Mouse (Mus musculus) gastrocnemius, postnatal 4 days (tissue): Measurements from ENCODE around the gene Fam240a. TPM values are rescaled to one million over a fixed set of nuclear protein-coding genes. Genes with fewer than 3 reads are reported as not detected.

Source experiments
- DNase-seq, 2 experiments: peaks; one replicate each; pipeline ENCODE4 v3.0.0; 2021 to 2022; ENCODE audit warnings: low spot score in 2 of 2, mixed read lengths in 2 of 2
- long read RNA-seq, 2 experiments: library from polyadenylated mRNA; stranded (forward); transcript quantifications; one replicate each; pipeline ENCODE4 v2.0.0; 2021
- total RNA-seq, 2 experiments: library from RNA; stranded (reverse); gene quantifications; 2 replicates each; pipeline ENCODE4 v1.2.3; 2021

Fam240a gene
- total RNA-seq, result 1 to 10 TPM; 1.8 to 2.5 TPM
- long read RNA-seq, experiment 1, result 0 reads
- long read RNA-seq, experiment 2, partial matches to known transcripts, result 0 of 1 reads
- long read RNA-seq, experiment 2, other reads (novel, unspliced or antisense), result 1 of 1 reads

DNA sequence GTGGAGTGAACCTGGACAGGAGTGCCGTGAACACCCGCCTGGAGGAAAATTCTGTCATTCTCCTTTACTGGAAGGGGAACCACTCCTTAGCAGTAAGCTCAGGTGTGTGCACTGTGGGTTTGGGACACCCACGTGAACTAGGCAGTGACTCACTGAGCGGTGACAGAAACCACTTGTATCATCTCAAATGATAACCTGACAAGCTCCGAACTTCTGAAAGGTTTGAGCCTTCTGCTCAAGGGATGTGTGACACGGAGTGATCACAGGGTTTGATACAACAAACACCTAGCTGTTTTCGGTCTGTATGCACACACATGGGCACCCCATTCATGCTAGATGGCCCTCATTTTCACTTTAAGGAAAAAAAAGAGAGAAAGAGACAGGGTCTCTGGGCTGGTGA lies at the start of gene Fam240a:
Gene Fam240a, minus strand, starts transcription at position 76 of the 400 bp plus-strand sequence.
- DNase-seq, result no peak

DNA sequence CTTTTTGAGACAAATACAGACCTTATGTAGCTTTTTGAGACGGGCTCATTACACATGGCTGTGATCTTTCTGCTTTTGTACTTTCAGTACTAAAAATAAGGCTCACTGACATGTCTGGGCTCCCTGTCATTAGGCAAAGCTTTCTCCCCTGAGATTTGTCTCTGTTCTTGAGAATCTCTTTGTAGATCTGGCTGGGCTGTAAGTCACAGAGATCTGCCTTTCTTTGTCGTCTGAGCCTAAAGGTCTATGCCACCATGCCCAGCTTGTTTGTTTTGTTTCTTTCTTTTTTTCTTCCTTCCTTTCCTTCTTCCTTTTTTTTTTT lies 49.2 kb upstream of the Fam240a start:
- DNase-seq, result no peak

DNA sequence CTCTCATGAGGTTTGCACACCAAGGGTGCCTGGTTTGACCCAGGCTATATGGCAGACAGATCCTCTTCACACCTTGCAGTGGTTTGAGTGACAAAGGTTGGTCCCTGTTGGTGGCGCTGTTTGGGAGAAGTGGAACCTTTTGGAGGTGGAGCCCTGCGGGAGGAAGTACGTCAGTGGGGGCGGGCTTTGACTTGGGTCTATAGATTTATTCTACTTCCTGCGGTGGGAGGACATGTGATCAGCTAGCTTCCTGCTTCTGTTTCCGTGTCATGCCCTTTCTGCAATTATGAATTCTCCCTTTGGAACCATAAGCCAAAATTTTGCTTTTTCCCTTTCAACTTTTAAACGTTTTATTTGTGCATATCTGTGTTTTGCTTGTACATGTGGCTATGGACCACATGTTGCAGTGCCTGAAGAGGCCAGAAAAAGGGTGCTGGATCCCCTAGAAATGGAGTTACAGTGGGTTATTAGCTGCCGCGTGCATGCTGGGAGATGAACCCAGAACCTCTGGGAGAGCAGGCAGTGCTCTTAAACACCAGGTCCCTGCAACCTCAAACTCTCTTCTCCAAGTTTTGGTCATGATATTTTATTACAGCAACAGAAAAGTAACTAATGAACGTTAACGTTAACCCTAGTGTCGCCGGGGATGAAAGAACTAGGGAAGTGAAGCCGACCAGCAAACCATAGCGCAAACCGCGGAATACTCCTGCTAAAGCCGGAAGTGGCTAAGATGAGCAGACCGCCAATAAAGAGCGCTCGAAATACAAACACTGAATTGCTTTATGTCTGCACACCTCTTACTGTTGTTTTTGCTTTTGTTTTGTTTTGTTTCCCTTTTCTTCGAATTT lies 48.6 kb upstream of the Fam240a start:
- no peak for DNase-seq

DNA sequence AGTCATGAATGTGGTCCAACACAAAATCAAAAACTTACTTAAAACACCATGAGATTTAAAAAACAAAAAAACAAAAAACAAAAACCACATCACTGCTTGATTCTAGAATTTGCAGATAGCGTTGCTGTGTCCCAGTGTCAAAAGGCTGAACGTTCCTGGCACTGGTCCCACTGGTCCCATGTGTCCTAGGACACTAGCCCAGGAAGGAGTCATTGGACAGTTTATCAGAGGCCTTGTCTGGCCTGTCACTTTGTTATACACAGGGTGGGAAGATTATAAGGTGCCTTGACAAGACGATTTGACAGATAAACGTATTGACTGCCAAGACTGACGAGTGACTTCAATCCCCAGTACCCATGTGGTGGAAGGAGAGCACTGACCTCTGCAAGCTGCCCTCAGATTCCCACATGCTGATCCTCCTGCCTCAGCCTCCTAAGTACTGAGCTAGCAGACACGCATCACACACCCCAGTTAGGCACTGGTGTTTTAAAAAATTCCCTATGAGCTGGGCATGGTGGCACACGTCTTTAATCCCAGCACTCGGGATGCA lies 47.0 kb upstream of the Fam240a start:
- DNase-seq, result no peak

DNA sequence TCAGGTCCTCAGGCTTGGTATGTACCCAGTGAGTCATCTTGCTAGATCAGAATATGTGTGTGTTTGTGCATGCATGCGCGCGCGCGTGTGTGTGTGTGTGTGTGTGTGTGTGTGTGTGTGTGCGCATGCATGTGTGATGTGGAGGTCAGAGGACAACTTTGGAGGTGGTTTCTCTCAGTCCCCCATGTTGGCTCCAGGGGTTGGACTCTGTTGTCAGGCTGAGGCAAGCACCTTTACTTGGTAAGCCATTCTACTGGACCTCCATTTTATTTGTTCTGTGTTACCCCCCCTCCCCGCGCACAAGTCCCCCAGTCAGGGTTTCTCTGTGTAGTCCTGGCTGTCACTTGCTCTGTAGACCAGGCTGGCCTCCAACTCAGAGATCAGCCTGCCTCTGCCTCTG lies 44.7 kb upstream of the Fam240a start:
- DNase-seq, result no peak

DNA sequence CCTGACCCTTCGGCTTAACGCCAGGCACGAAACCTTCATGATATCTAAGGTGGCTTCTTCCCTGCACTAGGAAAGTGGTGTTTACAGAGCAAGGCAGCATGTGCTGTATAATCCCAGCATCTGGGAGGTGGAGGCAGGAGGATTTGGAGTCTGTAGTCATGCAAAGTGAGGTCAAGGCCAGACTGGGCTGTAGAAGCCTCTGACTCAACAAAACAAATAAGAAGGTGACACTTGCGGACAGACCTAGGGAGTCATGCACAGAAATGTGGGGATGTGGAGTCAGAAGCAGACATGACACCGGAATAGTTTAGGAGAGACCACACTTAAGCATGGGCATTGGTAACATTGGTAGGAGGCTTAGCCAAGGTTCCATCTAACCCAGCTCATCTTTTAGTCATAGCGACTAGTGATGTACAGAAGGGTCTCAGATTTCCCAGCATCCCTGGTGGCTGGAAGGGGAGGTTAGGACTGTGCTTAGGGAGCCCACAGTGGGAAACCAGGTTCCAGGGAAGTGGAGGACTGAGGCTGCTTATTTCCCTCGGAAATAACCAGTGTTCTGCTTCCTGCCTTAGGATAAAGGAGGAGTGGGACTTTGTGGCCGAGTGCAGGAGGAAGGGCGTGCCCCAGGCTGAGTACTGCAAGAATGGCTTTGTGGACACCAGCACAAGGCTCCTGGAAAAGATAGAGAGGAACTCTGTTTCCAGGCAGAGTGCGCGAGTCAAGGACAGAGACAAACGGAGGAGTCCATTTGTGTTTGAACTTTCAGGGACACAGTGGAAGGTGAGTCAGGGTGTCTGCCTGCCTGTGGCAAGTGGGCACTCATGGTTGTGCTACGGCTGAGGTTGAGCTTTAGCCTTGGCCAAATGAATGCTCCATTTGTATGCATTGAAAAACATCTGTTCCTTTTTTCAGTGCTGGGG lies 43.8 kb upstream of the Fam240a start:
- no peak for DNase-seq

DNA sequence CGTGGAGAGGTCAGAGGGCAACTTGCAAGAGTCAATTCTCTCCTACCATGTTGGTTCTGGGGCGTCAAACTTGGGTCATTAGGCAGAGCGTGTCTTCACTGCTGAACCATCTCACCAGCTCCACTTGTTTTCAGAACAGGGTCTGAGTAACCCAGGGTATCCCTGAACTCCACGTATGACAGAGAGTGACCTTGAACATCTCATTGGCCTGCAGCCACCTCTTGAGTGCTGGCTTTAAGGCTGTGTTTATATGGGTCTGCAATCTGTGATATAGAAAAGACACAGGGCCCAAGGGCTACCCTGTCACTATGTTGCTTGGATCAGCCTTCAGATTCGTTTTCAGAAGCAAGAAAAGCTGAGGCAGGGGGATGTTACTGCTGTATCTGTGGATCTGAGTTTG lies 43.0 kb upstream of the Fam240a start:
- no peak for DNase-seq

DNA sequence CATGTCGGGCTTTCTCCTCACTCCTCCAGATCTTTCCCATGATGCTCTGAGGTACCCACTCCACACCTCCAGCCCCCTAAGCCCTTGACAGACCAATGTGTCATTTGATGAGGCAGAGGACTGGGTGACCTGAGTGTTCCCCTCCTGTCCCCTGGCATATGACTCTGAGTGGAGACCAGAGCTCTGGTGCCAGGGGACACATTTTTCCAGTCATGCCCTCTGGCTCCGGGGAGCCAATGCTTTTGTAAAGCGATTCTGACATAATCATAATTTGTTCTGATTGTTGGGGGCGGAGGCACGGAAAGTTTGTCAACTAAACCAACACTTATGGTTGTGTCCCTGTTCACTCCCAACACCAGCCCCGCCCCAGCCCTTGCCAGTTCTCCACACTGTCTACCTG lies 39.3 kb upstream of the Fam240a start:
- no peak for DNase-seq

DNA sequence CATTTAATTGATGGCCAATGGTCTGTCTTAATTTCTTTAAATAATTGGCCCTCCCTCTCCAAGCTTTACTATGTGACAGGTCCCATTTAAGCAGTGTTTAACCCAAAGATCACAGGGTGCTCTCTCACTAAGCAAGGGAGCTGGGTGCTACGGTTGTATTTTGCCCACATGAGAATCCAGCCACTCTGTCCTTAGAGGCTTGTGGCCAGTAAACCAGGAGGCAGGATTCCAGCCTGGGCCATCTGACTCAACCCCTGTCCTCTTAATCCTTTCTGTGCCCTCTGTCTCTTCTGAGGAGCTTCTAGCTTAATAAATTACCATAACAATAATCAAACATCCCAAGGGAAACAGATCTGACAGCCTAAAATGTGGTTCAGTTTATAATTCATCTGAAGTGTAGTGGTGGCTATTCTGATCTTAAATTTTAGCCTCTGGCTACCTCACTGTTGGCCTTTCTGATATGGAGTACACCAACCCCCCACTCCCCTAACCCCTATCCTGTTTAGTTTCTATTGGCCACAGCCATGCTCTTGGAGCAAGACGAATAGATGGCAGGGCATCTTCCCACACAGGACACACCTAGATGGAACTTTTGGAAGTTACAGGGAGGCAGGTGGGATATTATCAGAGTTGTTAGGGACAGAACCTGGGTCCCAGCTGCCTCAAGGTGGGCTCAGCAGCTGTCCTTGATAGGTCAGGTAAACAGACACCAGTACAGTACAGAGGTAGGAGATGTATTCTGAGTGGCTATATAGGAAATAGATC lies 38.2 kb upstream of the Fam240a start:
- no peak for DNase-seq

DNA sequence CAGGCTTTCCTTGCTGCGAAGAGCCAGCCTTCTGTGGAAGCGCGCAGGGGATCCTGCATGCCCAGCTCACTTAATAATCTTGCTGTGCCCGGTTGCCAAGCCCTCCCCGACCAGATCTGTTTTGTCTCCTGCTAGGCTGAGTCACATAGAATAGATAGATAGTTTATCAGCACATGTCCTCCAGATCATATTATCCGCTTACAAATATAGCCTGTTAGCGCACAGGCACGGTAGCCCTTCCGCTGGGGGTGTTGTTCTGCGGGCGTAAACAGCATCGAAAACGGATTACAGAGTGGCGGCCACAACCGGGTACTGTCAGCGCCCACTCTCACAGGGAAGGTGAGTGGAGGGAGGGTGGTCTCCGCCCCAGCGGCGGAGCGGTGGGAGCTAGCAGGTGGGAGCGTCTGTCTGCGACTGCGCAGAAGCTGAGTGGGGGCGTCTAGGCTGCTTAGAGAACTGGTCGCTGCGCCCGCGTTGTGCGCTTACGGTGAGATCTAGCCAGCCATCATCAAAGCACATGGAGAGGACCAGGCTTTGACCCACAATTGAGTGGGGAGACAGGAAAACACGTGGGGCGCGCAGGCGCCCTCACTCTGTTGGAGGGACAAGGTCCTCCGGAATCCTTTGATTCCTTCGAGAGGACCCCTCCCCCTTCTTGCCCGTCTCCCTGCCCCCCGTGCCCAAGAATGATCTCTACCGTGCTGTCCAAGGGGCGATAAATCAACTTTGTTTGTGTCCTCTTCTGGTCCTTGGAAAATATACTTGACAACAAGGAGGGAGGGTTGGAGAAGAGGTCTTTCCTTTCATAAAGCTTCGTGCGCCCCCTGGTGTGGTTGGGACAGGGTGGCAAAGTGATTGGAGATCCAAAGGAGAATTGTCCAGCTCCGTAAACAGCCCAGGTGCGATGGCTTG lies 37.1 kb upstream of the Fam240a start:
- peak; percentile 26 to 69 for DNase-seq

DNA sequence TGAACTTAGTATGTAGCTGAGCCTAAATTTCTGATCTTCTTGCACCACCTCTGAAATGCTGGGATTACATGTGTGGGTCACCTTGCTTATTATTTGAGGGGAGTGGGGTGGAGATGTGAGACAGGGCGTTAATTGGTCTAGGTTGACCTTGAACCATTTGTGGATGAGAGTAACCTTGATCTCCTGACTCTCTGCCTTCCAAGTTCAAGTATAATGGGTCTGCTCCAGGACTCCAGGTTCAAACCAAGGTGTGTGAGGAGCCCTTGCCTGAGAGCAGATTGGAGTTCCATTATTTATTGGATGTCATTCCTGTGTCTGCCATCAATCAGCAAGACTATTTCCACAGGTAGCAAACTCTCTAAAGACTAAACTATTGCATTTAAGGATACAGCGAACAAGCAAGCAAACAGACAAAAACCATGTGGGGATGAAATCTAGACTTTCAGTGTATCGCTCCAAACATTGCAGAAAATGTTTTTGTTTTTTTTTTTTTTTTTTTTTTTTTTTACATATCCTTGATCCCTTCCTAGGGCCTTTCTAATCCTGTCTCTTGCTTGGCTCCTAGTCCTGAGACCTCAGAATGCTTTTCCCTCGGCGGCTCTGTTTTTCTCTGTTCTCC lies 36.4 kb upstream of the Fam240a start:
- DNase-seq, result no peak

DNA sequence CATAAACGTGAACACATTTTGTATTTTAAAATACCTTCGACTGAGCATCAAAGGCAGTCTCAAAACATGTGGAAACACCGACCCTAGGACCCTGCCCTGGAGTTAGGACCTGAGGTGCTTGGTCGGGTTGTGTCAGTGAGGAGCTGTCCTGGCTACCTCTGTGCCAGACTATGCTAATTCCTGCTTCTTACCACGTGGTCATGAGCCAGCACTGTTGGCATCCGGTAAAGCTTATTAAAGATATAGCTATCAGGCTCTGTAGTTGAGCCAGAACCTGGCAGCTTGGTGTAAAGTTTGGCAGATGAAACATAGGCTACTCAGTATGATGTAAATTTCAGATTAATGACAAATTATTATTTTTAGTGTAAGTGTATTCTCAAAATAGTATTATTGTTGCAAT lies 35.7 kb upstream of the Fam240a start:
- no peak for DNase-seq

DNA sequence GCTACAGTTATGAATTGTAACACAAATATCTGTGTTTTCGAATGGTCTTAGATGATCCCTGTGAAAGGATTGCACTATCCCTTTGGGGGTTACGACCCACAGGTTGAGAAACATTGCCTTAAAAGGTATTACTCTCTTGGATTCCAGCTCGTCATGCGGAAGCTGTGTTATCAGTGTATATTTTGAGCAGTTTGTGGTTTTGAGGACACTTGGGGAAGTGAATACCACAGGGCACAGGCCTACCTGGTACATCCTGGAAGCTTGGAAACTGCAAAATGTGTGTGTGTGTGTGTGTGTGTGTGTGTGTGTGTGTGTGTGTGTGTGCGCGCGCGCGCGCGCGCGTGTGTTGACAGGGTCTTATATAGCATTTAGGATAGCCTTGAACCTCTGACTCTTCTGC lies 35.2 kb upstream of the Fam240a start:
- no peak for DNase-seq

DNA sequence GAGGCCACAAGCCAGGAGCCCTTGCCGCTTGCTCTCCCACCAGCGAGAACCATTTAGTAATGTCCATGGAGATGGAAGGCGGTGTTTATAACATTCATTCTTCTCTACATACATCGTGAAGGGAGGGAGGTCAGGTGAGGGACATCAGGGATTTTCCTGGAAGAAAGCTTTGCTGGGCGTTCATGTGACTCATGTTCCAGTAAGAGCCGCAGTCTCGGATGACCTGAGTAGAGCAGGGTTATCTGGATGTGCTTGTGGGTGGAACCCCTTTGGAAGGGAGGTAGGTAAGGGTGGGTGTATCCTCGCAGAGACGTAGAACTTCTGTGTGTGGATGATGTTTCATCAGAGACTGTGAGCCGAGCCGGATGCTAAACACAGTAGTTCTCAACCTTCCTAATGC lies 34.7 kb upstream of the Fam240a start, which contains the start of gene Lrrc2:
Gene Lrrc2, plus strand, starts transcription at position 149 of the 400 bp plus-strand sequence.
- no peak for DNase-seq

DNA sequence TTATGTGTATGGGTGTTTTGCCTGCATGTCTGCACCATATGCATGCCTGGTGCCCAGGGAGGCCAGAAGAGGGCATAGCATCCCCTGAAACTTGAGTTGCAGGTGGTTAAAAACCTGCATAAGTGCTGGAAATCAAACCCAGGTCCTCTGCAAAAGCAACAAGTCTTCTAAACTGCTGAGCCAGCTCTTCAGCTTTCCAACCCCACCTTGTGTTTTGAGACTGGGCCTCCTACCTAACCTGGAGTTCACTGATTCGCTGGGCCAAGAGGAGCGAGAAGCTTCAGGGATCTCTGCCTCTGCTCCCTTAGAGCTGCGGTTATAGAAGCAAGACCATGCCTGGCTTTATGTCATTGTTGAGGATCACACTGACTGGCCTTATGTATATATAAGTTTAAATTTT lies 33.4 kb upstream of the Fam240a start:
- DNase-seq, result no peak

DNA sequence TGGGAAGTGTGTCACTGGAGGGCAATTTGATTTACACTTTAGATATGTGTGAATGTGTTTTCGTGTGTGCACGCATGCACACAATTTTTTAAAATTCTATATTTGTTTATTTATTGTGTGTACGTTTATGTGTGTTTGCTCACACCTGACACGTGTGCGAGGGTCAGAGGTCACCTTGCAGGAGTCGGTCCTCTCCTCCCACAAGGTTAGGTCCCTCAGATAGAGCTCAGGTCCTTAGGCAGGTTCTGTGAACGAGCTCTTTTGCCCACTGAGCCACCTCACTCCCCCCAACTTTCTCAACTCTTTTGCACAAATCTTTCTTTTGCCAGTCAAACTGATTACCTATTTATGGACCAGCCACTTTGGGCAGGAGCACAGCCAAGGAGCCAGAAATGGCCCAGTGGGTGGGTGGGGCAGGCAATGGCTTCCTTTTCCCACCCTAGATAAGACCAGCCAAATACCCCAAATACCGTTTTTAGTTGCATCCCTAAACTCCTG lies 32.2 kb upstream of the Fam240a start:
- DNase-seq, result no peak

DNA sequence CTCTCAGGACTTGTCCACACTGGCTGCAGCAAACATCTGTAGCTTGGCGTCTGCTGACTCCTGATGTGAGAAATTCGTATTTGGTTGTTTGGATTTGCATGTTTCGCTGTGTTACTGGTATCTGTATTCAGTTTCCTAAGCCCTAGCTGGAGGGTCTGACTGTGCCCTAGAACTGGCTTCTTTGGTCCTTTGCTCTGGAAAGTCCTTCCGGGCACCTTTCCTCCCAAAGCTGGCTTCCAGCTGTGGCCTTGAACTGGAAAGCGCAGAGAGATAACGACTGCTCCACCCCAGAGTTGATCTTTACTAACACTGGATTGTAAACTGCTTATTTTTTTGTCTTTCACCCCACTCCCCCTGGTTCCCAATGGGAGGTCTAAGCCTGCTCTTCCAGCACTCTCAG lies 31.2 kb upstream of the Fam240a start:
- DNase-seq, result no peak

DNA sequence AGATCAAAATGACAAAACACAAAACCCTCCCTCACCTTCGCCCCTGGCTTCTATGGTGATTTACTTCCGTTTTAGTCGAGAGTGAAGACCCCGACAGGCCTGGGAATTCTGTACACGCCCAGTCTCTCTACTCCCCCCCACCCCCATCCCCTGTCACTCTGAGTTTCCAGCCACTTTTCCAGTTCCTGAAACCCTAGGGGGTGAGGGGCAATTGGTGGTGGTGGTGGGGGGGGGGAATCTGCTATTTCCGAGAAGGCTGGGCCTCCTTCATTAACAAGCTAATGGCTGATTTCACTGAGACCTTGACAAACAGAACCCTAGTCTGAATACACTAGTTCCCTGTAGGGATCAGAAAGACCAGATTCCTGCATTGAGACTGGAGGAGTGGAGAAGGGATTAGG lies 30.6 kb upstream of the Fam240a start:
- DNase-seq, result no peak

DNA sequence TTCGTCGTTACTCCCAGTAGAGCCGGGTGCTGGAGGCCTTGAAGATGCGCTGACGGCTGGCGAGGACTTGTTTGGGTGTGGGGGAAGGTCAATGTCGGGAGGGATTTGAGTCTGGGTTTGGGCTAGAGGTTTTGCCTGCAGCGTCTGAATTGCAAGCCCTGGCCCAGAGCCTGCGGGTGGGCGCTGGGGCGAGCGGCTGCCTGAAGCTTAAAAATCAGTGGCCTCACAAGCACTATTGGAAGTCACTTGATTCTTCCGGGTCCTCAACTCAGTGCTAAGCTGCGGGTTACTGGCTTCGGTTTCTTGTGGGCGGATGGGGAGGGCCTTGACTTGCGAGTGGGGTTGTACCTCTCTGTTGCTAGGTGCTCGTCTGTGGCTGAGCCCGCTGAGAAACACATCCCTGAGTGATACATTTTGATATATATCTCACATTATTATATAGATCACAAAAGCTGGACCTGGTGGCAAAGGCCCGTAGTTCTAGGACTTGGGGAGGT lies 29.9 kb upstream of the Fam240a start:
- DNase-seq, result no peak
